Mouse (Mus musculus): ENCODE results near the gene 1700016H13Rik.

DNA sequence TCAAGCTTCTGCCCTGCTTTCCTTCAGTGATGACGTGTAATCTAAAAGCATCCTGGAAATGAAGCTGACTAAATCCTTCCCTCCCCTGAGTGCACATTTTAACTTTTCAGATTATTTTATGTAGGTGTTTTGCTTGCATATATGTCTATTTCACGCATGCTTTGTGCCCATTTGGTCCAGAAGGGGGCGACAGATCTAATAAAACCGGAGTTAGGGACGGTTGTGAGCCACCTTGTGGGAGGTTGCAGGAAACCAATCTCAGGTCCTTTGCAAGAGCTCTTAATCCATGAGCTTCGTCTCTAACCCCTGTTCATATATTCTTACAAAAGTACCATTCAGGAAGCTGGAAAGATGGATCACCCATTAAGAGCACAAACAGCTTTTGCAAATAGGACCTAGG is 1.6 kb downstream of the 1700016H13Rik start:
- peak; percentile 92 for TF ChIP-seq CTCF (conservative IDR thresholded peaks at IDR 0.05; ENCODE audit: low read length)
- no peak for TF ChIP-seq NANOG (IDR thresholded peaks at IDR 0.05; ENCODE audit: borderline replicate concordance, low read length)
- TF ChIP-seq POU5F1 (IDR thresholded peaks at IDR 0.05; ENCODE audit: borderline replicate concordance, low read length) = no peak
